Comparison of ENCODE assay signal across 19 mouse cellular contexts in genomic region chr3:152332545-152333300, GRCm38 (mm10). TPM values are rescaled to one million over a fixed set of nuclear protein-coding genes. Genes with fewer than 3 reads are reported as not detected.
A peak's percentile ranks its signal among the peaks of the same experiment; 100 is the strongest.
DNase-seq lines count a peak whose midpoint lies in the region; ATAC-seq and TF ChIP-seq lines count a peak whose summit lies in the region.
"Had no signal": no experiment of that assay in that cellular context is flagged by ENCODE, and none has a peak within 500 bp of the region (broad histone marks: within the 10 kb centered on the region; RNA-seq: fewer than 3 reads in every experiment).

No protein-coding gene starts in this region.

- no peak overlapping the region for H3K4me2 ChIP-seq in kidney, postnatal 0 days (ENCODE audit: low read length)
- H3K4me2 ChIP-seq: forebrain, embryonic 13.5 days; heart, embryonic 12.5 days; hindbrain, embryonic 13.5 days; limb, embryonic 15.5 days had no signal

- H3K27ac ChIP-seq in gastrocnemius, adult 2 months = peak overlapping the region; percentile 12; the same call in 1 of the 2 replicates
- H3K27ac ChIP-seq in kidney, postnatal 0 days = no peak overlapping the region
- H3K27ac ChIP-seq: forebrain, embryonic 13.5 days; hindbrain, embryonic 13.5 days; limb, embryonic 15.5 days; midbrain, embryonic 10.5 days had no signal

- H3K27me3 ChIP-seq in kidney, postnatal 0 days (ENCODE audit: insufficient read depth, low read length) = no peaks in the 10 kb centered on the region
- H3K27me3 ChIP-seq: forebrain, embryonic 13.5 days; heart, embryonic 12.5 days; hindbrain, embryonic 13.5 days; limb, embryonic 15.5 days had no signal

- peak; percentile 17 for DNase-seq in gastrocnemius, adult 2 months
- DNase-seq in gastrocnemius, postnatal 4 days (ENCODE audit: low spot score in 2 of 2) = no peak
- DNase-seq in kidney, postnatal 0 days (ENCODE audit: low spot score) = peak; percentile 88
- DNase-seq in kidney, postnatal 10 days = no peak
- peak; percentile 92 for DNase-seq in A20 (ENCODE audit: low read depth, low spot score)
- peak; percentile 56 for DNase-seq in ZHBTc4 (ENCODE audit: low read depth, low spot score)
- no peak for DNase-seq in cerebellum, adult 9-11 months
- no peak for DNase-seq in left cerebral cortex, adult 11 months (ENCODE audit: low spot score)
- DNase-seq: adrenal gland, postnatal 10 days; cerebellum, adult 11-12 months; cerebellum, postnatal 36 days; gastrocnemius, postnatal 25 days; lung, postnatal 4 days had no signal

- peaks cover 8% of the 10 kb centered on the region; the same call in 1 of the 2 replicates for H3K36me3 ChIP-seq in kidney, postnatal 0 days (ENCODE audit: insufficient read depth, low read length)

- H3K4me3 ChIP-seq in gastrocnemius, adult 2 months = no peak overlapping the region
- H3K4me3 ChIP-seq in kidney, postnatal 0 days (replicated peaks; ENCODE audit: low read depth, low read length) = no peak overlapping the region
- H3K4me3 ChIP-seq: forebrain, embryonic 13.5 days; heart, embryonic 12.5 days; hindbrain, embryonic 13.5 days; limb, embryonic 15.5 days; midbrain, embryonic 10.5 days had no signal

- H3K9ac ChIP-seq in kidney, postnatal 0 days (ENCODE audit: low read depth, low read length) = no peak overlapping the region
- H3K9ac ChIP-seq: forebrain, embryonic 13.5 days; heart, embryonic 12.5 days; hindbrain, embryonic 13.5 days; limb, embryonic 15.5 days had no signal

- peak; percentile 94 for ATAC-seq in kidney, postnatal 0 days (replicated peaks; ENCODE audit: low FRiP score, low read depth)
- ATAC-seq: forebrain, embryonic 13.5 days; inflammation-experienced regulatory T-cells, adult 6 months had no signal

- 48% methylated on average over 15 of the region's 15 CpGs for WGBS in kidney, postnatal 0 days

- H3K4me1 ChIP-seq in kidney, postnatal 0 days (replicated peaks; ENCODE audit: insufficient read depth, low read length) = no peaks in the 10 kb centered on the region
- H3K4me1 ChIP-seq: forebrain, embryonic 13.5 days; heart, embryonic 12.5 days; hindbrain, embryonic 13.5 days; limb, embryonic 15.5 days had no signal

- no peak for TF ChIP-seq CTCF in gastrocnemius, adult 2 months (IDR thresholded peaks at IDR 0.05)
- TF ChIP-seq CTCF in kidney, postnatal 0 days (IDR thresholded peaks at IDR 0.05; ENCODE audit: low read depth) = peak; percentile 9; the same call in 1 of the 2 replicates

- intact Hi-C loops in gastrocnemius, adult 2 months (cut with DNase I) = no loop called here

- no peaks in the 10 kb centered on the region for H3K9me3 ChIP-seq in kidney, postnatal 0 days (replicated peaks; ENCODE audit: low read length)
- H3K9me3 ChIP-seq: forebrain, embryonic 13.5 days; heart, embryonic 12.5 days; hindbrain, embryonic 13.5 days; limb, embryonic 15.5 days; midbrain, embryonic 10.5 days had no signal

RNA-seq across cellular contexts. Expression of gene Miga1, which starts 7.5 kb away (rescaled TPM):
- total RNA-seq in gastrocnemius, adult 2 months (2021) = 1 to 10 TPM; 5.0 to 7.3 TPM
- total RNA-seq in gastrocnemius, postnatal 4 days (2021) = 1 to 10 TPM; 8.4 TPM
- polyA plus RNA-seq in kidney, postnatal 0 days (2015; fragmentation: Nextera tagmentation; extraction: Ambion mirVana) = 14.4 and 14.6 TPM in 2 replicates

RNA-seq across cellular contexts. Expression of gene Usp33, which starts 13.6 kb away (rescaled TPM):
- 10 to 100 TPM; 20.9 to 22.0 TPM for total RNA-seq in gastrocnemius, adult 2 months (2021)
- total RNA-seq in gastrocnemius, postnatal 4 days (2021) = 10 to 100 TPM; 29.9 to 32.3 TPM
- 30.5 and 30.7 TPM in 2 replicates for polyA plus RNA-seq in kidney, postnatal 0 days (2015; fragmentation: Nextera tagmentation; extraction: Ambion mirVana)

Comparison
In these comparisons a context has a peak if more than half of its experiments do, and no peak if none do; other contexts are left out.
1. DNase-seq: peak in gastrocnemius, adult 2 months (single experiment), kidney, postnatal 0 days (single experiment), A20 (single experiment) and ZHBTc4 (single experiment); none in gastrocnemius, postnatal 4 days (0 of 2), kidney, postnatal 10 days (single experiment), cerebellum, adult 9-11 months (single experiment) and left cerebral cortex, adult 11 months (single experiment).